Mouse (Mus musculus): ENCODE measurements around the gene Ice1.

The Ice1 gene

GRCm38 (mm10) chr13:70639639-70640038 is 2.2 kb upstream of the Ice1 start:
- no peak for DNase-seq (ENCODE audit: low spot score)

DNA sequence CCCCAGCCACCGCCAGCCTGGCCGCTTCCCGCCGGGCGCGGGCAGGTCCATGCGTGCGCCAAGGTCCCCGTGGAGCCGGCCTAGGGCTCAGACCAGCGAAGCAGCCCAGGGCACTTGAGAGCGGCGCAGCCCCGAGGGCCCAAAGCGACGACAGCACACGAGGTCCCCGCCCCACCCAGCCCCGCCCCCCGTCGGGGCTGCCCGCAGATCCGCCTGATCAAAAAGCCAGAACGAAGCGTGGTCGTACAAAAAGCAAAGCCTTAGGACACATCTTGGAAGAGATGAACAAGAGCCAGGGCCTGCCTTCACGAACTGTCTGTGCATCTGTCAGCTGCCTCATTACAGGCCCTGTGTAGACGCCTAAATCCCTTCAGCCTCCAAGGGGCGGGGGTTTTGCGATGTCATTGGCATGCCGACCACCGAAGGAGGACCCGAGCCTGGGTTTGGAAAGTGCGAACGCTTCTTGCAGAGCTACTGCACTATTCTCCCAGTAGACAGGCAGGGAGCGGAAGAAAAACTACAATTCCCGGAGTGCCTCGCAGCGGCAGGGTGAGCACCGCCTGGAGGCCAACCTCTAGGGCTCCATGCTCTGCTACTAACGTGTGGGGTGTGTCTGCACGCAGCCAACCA is 343 bp upstream of the Ice1 start:
- DNase-seq (ENCODE audit: low spot score), result peak; percentile 95

- DNase-seq (ENCODE audit: low spot score), result no peak
These were observed 728 bp downstream of the Ice1 start for GRCm38 (mm10) chr13:70636706-70637105.

DNA sequence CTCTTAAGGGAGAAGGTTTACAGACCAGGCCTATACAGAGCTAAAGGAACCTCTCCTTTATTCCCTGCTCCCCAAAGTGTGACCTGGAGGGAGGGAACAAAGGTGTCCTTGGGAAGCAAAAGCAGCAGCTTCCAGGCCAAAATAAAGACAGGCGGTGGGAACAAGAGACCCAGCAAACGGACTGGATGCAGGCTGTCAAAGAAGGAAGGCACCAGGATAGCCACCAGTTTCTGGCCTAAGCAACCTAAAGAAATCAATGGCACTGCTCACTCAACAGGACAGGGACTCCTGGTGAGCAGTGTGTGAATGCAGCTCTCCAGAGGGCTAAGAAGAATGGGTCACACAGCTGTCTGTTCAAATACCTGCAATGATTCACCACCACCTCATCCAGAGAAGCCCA is 1.8 kb downstream of the Ice1 start:
- DNase-seq (ENCODE audit: low spot score), result no peak

- DNase-seq (ENCODE audit: low spot score), result no peak
These were observed 11.0 kb downstream of the Ice1 start for GRCm38 (mm10) chr13:70626416-70626815.

DNA sequence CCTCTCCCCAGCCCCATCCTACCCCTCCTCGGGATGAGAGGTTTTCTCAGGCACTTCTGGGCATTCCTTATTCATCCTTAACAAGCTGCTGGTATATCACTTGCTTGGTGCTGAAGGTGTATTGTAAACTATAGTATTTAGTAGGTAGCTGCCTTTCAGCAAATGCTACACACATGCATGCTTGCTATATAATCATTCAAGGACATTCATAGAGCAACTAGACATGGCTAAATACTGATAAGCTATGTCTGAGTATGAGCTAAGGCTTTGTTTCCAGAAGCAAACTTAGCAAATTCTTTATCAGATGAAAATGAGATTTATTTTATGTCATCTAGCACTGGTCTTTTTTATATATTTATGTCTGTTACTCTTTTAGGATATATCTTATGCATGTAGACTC is 11.8 kb downstream of the Ice1 start:
- no peak for DNase-seq (ENCODE audit: low spot score)

DNA sequence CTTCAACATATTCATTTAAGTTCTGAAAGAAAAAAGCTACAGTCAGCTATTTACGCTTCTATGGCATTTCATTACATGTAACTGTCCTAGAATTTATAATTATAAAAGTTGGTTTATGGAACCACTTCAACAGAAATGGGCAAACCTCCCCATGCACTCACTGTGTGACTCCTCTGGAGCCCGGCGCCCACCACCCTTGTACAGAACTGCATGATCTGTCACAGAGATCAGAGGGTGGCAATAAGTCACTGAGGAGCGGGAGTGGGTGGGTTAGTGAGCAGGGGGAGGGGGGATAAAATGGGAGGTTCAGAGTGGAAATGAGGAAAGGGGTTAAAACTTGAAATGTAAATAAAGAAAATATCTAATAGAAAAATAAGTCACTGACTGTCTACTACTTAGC is 13.0 kb downstream of the Ice1 start:
- no peak for DNase-seq (ENCODE audit: low spot score)

DNA sequence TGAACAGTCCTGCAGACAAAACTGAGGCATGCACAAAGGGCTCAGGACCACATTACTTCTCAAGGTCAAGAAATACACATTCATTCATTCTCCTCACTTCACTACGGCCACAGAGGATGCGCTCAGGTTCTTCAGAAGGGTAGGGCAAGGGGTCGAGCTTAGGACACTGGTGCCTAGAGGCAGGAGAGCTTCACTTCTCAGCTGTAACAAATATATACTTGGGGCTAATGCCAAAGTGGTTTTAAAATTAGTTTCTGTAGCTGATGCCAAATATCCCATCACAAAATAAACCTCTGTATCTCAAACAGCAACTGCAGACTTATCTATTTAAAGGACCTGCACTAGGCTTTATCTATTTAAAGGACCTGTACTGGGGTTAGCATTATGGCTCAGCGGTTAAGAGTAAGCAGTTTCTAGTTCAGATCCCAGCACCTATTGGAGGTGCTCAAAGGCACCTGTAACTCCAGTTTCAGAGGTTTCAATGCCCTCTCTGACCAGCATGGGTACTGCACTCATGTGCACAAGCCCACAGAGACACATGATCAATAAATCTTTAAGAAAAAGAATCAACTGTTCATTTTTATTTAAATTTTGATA is 14.9 kb downstream of the Ice1 start:
- no peak for DNase-seq (ENCODE audit: low spot score)

DNA sequence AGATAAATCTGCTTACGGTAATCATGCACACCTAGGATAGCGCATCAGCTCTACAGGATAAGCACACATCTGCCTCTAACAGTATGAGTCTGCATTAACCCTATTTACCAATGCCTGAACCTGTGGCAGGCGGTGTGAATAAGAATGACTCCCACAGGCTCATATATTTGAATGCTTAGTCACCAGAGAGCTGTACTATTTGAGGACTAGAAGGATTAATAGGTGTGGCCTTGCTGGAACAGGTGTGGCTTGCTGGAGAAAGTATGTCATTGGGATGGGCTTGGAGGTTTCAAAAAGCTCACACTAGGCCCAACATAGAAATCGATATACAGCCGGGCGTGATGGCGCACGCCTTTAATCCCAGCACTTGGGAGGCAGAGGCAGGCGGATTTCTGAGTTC is 15.9 kb downstream of the Ice1 start:
- no peak for DNase-seq (ENCODE audit: low spot score)

DNA sequence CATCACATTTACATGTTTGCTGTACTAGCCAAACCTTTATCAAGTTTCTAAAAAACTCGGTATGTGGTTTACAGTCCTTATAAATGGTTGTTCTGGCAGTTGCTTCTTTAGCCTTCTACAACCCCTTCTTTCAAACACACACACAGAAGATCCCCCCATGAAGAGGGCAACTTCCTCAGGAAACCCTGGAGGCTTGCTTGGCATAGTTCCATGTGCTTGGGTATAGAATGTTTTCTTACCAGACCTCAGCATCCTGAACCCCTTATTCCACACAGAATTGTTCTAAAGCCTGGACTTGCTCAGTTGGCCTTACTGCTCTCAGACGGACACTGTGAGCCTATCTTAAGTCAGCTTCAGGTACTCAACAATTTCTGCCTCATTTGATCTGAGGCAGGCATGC is 24.6 kb downstream of the Ice1 start:
- DNase-seq (ENCODE audit: low spot score), result no peak

DNA sequence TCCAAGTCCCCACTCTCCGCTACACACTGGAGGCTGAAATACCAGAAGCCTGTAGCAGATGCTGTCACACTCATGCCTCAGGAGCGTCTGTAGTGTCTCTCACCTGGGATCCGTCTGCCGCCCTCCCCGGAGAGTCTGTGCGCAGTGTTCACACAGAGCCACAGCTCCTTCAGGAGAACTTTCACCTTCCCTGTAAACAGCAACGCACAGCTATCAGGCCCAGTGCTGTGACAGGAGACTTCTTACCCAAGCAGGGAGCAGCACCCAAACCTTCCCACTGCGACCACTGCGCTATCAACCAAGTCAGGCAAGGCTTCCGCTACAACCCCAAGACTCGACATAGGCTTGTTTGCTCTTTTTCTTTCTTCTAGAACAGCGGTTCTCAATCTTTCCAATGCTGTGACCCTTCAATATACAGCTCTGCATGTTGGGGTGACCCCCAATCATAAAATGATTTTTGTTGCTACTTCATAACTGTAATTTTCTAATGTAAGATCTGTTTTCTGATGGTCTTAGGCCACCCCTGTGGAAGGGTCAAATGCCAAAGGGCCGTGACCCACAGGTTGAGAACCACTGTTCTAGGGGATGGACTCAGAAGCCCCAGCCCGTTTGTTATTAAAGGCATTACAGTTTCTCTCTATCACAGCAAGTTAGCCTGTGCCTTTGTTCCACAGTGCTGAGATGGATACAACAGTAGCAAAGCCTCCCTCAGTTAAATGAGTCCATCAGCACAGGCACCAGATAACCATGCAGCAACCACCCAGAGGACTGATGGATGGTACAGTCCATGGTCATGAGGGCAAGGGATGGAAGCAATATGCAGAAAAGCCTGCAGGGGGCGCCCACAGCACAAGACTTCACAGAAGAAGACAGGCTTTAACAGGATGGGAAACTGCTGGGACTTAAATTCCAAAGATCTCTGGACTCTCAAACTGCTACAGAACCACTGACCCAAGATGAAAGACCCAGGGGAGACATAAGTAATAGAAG is 26.7 kb downstream of the Ice1 start:
- DNase-seq (ENCODE audit: low spot score), result peak; percentile 77

- DNase-seq (ENCODE audit: low spot score), result no peak
These were observed 27.8 kb downstream of the Ice1 start for GRCm38 (mm10) chr13:70609632-70610031.

- DNase-seq (ENCODE audit: low spot score), result no peak
These were observed 32.1 kb downstream of the Ice1 start for GRCm38 (mm10) chr13:70605366-70605765.

GRCm38 (mm10) chr13:70604723-70605122 is 32.7 kb downstream of the Ice1 start:
- DNase-seq (ENCODE audit: low spot score), result no peak

DNA sequence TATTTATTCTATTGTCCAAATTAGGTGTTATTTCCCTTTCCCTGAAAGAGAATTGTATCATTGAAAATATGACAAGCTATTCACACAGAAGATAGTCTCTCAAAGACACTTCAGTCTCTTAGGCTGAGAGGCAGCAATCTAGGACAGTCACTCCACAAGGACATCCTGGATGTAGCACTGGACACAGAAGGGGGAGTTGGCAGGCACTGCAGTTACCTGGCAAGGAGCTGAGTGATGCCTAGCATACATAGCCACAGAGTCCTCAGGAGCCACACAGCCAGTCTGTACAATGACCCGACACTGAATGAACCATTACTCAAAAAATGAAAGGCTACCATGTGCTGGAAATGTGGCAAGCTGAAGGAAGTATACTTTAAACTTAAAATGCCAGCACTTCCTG is 35.9 kb downstream of the Ice1 start:
- DNase-seq (ENCODE audit: low spot score), result no peak

DNA sequence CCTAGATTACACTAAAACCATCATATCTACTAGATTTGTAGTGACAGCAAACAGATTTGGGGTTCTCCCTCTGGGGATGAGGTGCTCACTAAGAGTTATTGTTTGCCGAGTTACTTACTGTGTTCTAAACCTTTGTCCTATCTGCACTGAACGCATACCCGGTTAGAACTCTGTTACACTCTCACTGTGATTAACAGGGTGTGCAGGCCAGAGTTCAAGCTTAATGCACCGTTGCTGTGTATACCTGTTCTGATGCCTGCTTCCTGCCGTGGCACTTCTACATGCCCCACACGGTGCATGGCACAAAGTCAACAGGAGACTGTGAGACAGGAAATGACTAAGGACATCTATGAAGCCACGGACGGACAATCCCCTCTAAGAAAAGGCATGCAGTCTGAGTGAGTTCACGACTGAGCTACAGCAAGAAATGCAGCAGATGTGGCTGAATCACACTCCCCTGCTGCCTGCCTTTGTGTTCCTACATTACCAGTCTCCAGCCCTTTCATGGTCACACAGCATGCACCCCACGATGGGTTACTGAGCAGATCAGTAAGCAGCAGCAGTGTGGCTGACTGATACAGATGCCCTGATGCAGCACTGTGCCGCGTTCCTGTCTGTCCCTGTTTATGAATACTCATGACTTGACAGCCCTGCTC is 37.3 kb downstream of the Ice1 start:
- DNase-seq (ENCODE audit: low spot score), result no peak

- DNase-seq (ENCODE audit: low spot score), result no peak
These were observed 38.5 kb downstream of the Ice1 start for GRCm38 (mm10) chr13:70598941-70599340.

DNA sequence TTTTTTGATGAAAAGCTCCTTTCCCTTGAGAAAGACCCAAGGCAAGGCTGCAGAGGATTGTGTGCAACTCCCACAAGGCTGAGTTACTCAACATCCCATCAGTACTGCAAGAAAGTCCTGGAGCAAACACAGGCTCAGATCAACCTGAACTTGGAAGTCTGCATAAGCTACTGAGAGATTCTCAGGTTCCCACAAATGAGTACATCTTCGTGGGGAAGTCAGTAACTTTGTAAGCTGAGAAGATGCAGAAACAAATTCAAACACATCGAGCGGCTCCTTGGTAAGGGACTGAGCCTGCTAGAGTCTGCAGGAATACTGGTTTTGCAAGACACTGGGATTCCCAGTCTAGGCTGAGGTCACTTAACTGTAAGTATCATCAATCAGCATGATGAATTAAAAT is 40.5 kb downstream of the Ice1 start:
- no peak for DNase-seq (ENCODE audit: low spot score)

DNA sequence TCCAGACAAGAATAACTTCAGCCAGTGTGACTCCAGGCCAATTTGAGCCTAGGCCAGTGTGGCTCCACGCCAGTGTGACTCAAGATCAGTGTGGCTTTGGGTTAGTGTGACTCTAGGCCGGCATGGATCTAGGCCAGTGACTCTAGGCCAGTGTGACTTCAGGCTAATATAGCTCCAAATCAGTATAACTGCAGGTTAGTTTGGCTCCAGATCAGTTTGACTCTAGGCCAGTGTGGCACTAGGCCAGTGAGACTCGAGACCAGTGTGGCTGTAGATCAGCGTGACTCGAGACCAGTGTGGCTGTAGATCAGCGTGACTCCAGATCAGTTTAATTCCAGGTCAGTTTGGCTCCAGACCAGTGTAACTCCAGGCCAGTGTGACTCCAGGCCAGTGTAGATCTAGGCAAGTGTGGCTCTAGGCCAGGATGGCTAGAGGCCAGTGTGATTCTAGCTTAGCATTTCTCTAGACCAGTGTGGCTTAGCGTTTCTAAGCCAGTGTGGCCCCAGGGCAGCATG is 47.1 kb downstream of the Ice1 start:
- DNase-seq (ENCODE audit: low spot score), result no peak

DNA sequence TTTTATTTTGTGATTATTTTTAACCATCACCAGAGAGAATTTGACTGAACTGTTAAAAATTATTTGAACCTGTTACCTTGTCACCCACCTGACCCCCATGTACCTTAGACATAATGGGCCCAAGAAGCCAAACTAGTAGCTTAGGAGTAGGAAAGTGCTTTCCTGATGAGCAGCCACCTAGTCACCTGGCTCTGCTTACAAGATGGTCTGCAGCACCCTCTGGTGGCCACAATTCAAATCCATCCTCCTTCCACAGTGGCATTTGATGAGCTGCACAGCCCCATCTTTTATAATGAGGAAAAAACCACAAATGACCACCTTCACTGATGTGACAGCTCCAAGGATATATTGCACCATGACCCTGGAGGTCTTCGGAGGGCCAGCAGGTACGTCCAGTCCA is 50.5 kb downstream of the Ice1 start:
- DNase-seq (ENCODE audit: low spot score), result peak; percentile 63

GRCm38 (mm10) chr13:70582517-70582916 is 54.9 kb downstream of the Ice1 start:
- no peak for DNase-seq (ENCODE audit: low spot score)

DNA sequence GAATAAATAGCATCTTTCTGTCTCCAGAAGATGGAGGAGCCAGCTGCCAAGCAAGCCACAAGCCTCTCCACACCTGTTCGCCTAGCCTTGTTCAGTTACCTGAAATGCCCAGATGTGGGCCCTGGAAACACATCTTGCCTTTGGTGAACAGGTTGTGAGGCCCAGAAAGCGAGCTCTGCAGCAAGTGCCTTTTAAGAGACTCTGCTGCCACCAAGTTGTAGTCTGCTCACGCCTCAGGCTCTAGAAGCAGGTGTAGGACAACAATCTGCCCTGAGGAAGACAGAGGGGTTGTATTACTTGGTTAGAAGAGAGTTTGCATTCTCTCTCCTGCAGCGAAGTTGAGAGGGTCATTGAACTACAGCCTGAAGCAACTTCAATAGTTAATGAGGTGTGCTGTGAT is 55.9 kb downstream of the Ice1 start:
- DNase-seq (ENCODE audit: low spot score), result no peak

All from left cerebral cortex, adult 11 months (tissue).